Mouse (Mus musculus) neural tube, embryonic 12.5 days (tissue): ENCODE measurements around the gene Gm44596. TPM values are rescaled to one million over a fixed set of nuclear protein-coding genes. Genes with fewer than 3 reads are reported as not detected.
A peak's percentile ranks its signal among the peaks of the same experiment; 100 is the strongest.

ENCODE experiments used
- ATAC-seq: fragments of 200-750 bp; cut with Nextera tagmentation; 2 replicates; pipeline ENCODE4 v1.8.0; 2017; ENCODE audit warnings: low read depth, mild to moderate bottlenecking, moderate TSS enrichment, moderate library complexity; ENCODE audit not compliant: low FRiP score
- H3K27ac ChIP-seq: fragments of 300-500 bp; sonication (generic); 2 replicates; pipeline ENCODE4 v1.5.1; 2016
- H3K27me3 ChIP-seq: fragments of 300-500 bp; sonication (generic); replicated peaks from 2 replicates; pipeline ENCODE4 v1.6.1; 2016; ENCODE audit warnings: mild to moderate bottlenecking
- H3K36me3 ChIP-seq: fragments of 300-500 bp; sonication (generic); 2 replicates; pipeline ENCODE4 v1.6.1; 2016; ENCODE audit warnings: mild to moderate bottlenecking
- H3K4me1 ChIP-seq: fragments of 300-500 bp; sonication (generic); 2 replicates; pipeline ENCODE4 v1.6.1; 2016
- H3K4me2 ChIP-seq: fragments of 300-500 bp; sonication (generic); replicated peaks from 2 replicates; pipeline ENCODE4 v1.6.1; 2016; ENCODE audit warnings: mild to moderate bottlenecking
- H3K4me3 ChIP-seq: fragments of 300-500 bp; sonication (generic); 2 replicates; pipeline ENCODE4 v1.5.1; 2016
- H3K9ac ChIP-seq: fragments of 300-500 bp; sonication (generic); 2 replicates; pipeline ENCODE4 v1.6.1; 2016; ENCODE audit warnings: mild to moderate bottlenecking
- H3K9me3 ChIP-seq: fragments of 300-500 bp; sonication (generic); 2 replicates; pipeline ENCODE4 v1.6.1; 2016; ENCODE audit warnings: mild to moderate bottlenecking
- WGBS: fragments of 180-500 bp; shearing (Covaris S2); methylation state at CpG from one replicate; pipeline ENCODE4 v1.1.7; 2016; 5-methylcytosine and 5-hydroxymethylcytosine counted together
- polyA plus RNA-seq: library from polyadenylated mRNA; unstranded; fragments of >200 nt; fragmentation: Nextera tagmentation; extraction: Ambion mirVana; gene quantifications from 2 replicates; pipeline ENCODE4 v1.2.1, GENCODE M21; 2016

Gm44596 gene
- not detected in 2 replicates for polyA plus RNA-seq

- ATAC-seq = 0 out of 2 replicates have a peak, but pooled peaks have one; percentile 58
- H3K4me3 ChIP-seq = no peak within 1 kb of the TSS
- H3K4me1 ChIP-seq = peaks cover 10% of the 10 kb centered on the region; the same call in 1 of the 2 replicates
- H3K27me3 ChIP-seq = no peaks in the 10 kb centered on the region
- H3K9me3 ChIP-seq = no peaks in the 10 kb centered on the region
- no peak within 1 kb of the TSS for H3K27ac ChIP-seq
- WGBS = 34% methylated on average over 6 of the region's 6 CpGs
- H3K36me3 ChIP-seq = peaks cover 52% of the 10 kb centered on the region
- H3K9ac ChIP-seq = no peak within 1 kb of the TSS
- no peak within 1 kb of the TSS for H3K4me2 ChIP-seq
These were observed at the start of gene Gm44596, which contains the start of gene Tex52 for GRCm38 (mm10) chr6:128375192-128375591. Gene Gm44596 (plus strand): TSS chr6:128375503. Gene Tex52 (plus strand): TSS chr6:128375456.

- no peak overlapping the region for H3K9ac ChIP-seq
- no peak overlapping the region for H3K27ac ChIP-seq
- H3K4me2 ChIP-seq = no peak overlapping the region
- peak; percentile 89 for ATAC-seq
- no peak overlapping the region for H3K4me3 ChIP-seq
- peaks cover 3% of the 10 kb centered on the region; the same call in 1 of the 2 replicates for H3K4me1 ChIP-seq
- peaks cover 7% of the 10 kb centered on the region; the same call in 1 of the 2 replicates for H3K9me3 ChIP-seq
- H3K27me3 ChIP-seq = no peaks in the 10 kb centered on the region
- H3K36me3 ChIP-seq = peaks cover 52% of the 10 kb centered on the region
- 27% methylated on average over 12 of the region's 12 CpGs for WGBS
These were observed 40.7 kb upstream of the Gm44596 start for GRCm38 (mm10) chr6:128334397-128335124.

GRCm38 (mm10) chr6:128337467-128337866 is 37.8 kb upstream of the Gm44596 start:
- WGBS = 73% methylated on average over 7 of the region's 7 CpGs

GRCm38 (mm10) chr6:128338876-128339275 is 36.4 kb upstream of the Gm44596 start:
- ATAC-seq = no peak
- H3K27me3 ChIP-seq = no peaks in the 10 kb centered on the region
- H3K27ac ChIP-seq = no peak overlapping the region
- H3K4me3 ChIP-seq = no peak overlapping the region
- peaks cover 3% of the 10 kb centered on the region; the same call in 1 of the 2 replicates for H3K4me1 ChIP-seq
- no peaks in the 10 kb centered on the region for H3K9me3 ChIP-seq
- no peak overlapping the region for H3K4me2 ChIP-seq
- 41% methylated on average over 5 of the region's 5 CpGs for WGBS
- no peak overlapping the region for H3K9ac ChIP-seq
- H3K36me3 ChIP-seq = peaks cover 24% of the 10 kb centered on the region

More at GRCm38 (mm10) chr6:128337467-128337866, 37.8 kb upstream of the Gm44596 start:
- Histone ChIP-seq H3K4me2 (no peak overlapping the region), H3K9me3 (no peaks in the 10 kb centered on the region), H3K36me3 (peaks cover 33% of the 10 kb centered on the region), H3K4me1 (peaks cover 3% of the 10 kb centered on the region; the same call in 1 of the 2 replicates), H3K9ac (no peak overlapping the region), H3K27ac (no peak overlapping the region), H3K4me3 (no peak overlapping the region), H3K27me3 (no peaks in the 10 kb centered on the region)
- no peak for ATAC-seq

GRCm38 (mm10) chr6:128341956-128342723 is 33.2 kb upstream of the Gm44596 start:
- peaks cover 3% of the 10 kb centered on the region; the same call in 1 of the 2 replicates for H3K4me1 ChIP-seq
- no peaks in the 10 kb centered on the region for H3K27me3 ChIP-seq
- no peaks in the 10 kb centered on the region for H3K9me3 ChIP-seq
- no peak for ATAC-seq
- peaks cover 12% of the 10 kb centered on the region for H3K36me3 ChIP-seq
- H3K27ac ChIP-seq = no peak overlapping the region
- no peak overlapping the region for H3K9ac ChIP-seq
- no peak overlapping the region for H3K4me3 ChIP-seq
- no peak overlapping the region for H3K4me2 ChIP-seq
- 96% methylated on average over 11 of the region's 11 CpGs for WGBS

- Histone ChIP-seq H3K36me3 (peaks cover 12% of the 10 kb centered on the region), H3K9ac (no peak overlapping the region), H3K27ac (no peak overlapping the region), H3K4me2 (no peak overlapping the region), H3K9me3 (no peaks in the 10 kb centered on the region), H3K4me1 (no peaks in the 10 kb centered on the region), H3K4me3 (no peak overlapping the region), H3K27me3 (no peaks in the 10 kb centered on the region)
- ATAC-seq = no peak
- 94% methylated on average over 10 of the region's 10 CpGs for WGBS
These were observed 29.7 kb upstream of the Gm44596 start for GRCm38 (mm10) chr6:128345623-128346022.

GRCm38 (mm10) chr6:128346782-128347181 is 28.5 kb upstream of the Gm44596 start:
- H3K27ac ChIP-seq = no peak overlapping the region
- peaks cover 17% of the 10 kb centered on the region for H3K36me3 ChIP-seq
- no peaks in the 10 kb centered on the region for H3K9me3 ChIP-seq
- H3K4me2 ChIP-seq = no peak overlapping the region
- no peaks in the 10 kb centered on the region for H3K4me1 ChIP-seq
- 92% methylated on average over 6 of the region's 6 CpGs for WGBS
- H3K9ac ChIP-seq = no peak overlapping the region
- H3K27me3 ChIP-seq = no peaks in the 10 kb centered on the region
- no peak overlapping the region for H3K4me3 ChIP-seq
- ATAC-seq = no peak

- no peak overlapping the region for H3K27ac ChIP-seq
- WGBS = 44% methylated on average over 7 of the region's 7 CpGs
- peaks cover 3% of the 10 kb centered on the region; the same call in 1 of the 2 replicates for H3K4me1 ChIP-seq
- H3K4me2 ChIP-seq = no peak overlapping the region
- H3K9ac ChIP-seq = no peak overlapping the region
- no peaks in the 10 kb centered on the region for H3K27me3 ChIP-seq
- 0 out of 2 replicates have a peak, but pooled peaks have one; percentile 56 for ATAC-seq
- no peaks in the 10 kb centered on the region for H3K9me3 ChIP-seq
- H3K36me3 ChIP-seq = peaks cover 8% of the 10 kb centered on the region; the same call in 1 of the 2 replicates
- no peak overlapping the region for H3K4me3 ChIP-seq
These were observed 25.6 kb upstream of the Gm44596 start for GRCm38 (mm10) chr6:128349711-128350110.

GRCm38 (mm10) chr6:128354140-128354539 is 21.2 kb upstream of the Gm44596 start:
- no peaks in the 10 kb centered on the region for H3K27me3 ChIP-seq
- WGBS = 72% methylated on average over 3 of the region's 3 CpGs
- no peak overlapping the region for H3K27ac ChIP-seq
- H3K36me3 ChIP-seq = peaks cover 32% of the 10 kb centered on the region
- no peak overlapping the region for H3K9ac ChIP-seq
- peaks cover 10% of the 10 kb centered on the region for H3K4me1 ChIP-seq
- peak overlapping the region; percentile 74; the same call in 1 of the 2 replicates for H3K4me2 ChIP-seq
- no peaks in the 10 kb centered on the region for H3K9me3 ChIP-seq
- ATAC-seq = no peak
- H3K4me3 ChIP-seq = no peak overlapping the region

GRCm38 (mm10) chr6:128355201-128355681 is 20.1 kb upstream of the Gm44596 start:
- H3K27ac ChIP-seq = peak overlapping the region; percentile 66
- H3K9me3 ChIP-seq = no peaks in the 10 kb centered on the region
- H3K27me3 ChIP-seq = no peaks in the 10 kb centered on the region
- under 1% methylated on average over 28 of the region's 28 CpGs for WGBS
- peak overlapping the region; percentile 74 for H3K4me2 ChIP-seq
- ATAC-seq = peak; percentile 66
- H3K4me3 ChIP-seq = peak overlapping the region; percentile 83
- peaks cover 32% of the 10 kb centered on the region for H3K36me3 ChIP-seq
- peak overlapping the region; percentile 83 for H3K9ac ChIP-seq
- peaks cover 10% of the 10 kb centered on the region for H3K4me1 ChIP-seq

GRCm38 (mm10) chr6:128355726-128356416 is 19.4 kb upstream of the Gm44596 start, which contains the start of gene Tulp3:
Gene Tulp3 (minus strand): TSS chr6:128355851.
- Histone ChIP-seq H3K4me2 (peak within 1 kb of the TSS; percentile 74), H3K4me1 (peaks cover 13% of the 10 kb centered on the region), H3K4me3 (peak within 1 kb of the TSS; percentile 83), H3K9ac (peak within 1 kb of the TSS; percentile 83), H3K27me3 (no peaks in the 10 kb centered on the region), H3K9me3 (no peaks in the 10 kb centered on the region), H3K36me3 (peaks cover 27% of the 10 kb centered on the region), H3K27ac (peak within 1 kb of the TSS; percentile 66)
- 0% methylated on average over 42 of the region's 42 CpGs for WGBS
- ATAC-seq = peak; percentile 98
